Mouse (Mus musculus) brain, embryonic 14.5 days (tissue): ENCODE measurements at regions not wholly inside any gene's neighbourhood (a gene's known extent, or its start where the extent isn't known, plus 50 kb on each side); places are given as distances from the start of the nearest gene placed in this dataset.

Experiments used
- DNase-seq: peaks from one replicate; pipeline ENCODE4 v3.0.0-alpha.2; 2011; ENCODE audit warnings: low read depth
- CTCF ChIP-seq: fragments of 200-500 bp; IDR thresholded peaks from 2 replicates; pipeline ENCODE4 v1.5.1; 2012; ENCODE audit warnings: inconsistent platforms, mild to moderate bottlenecking, moderate library complexity, borderline replicate concordance; ENCODE audit not compliant: insufficient read depth, insufficient read length; ENCODE audit errors: extremely low read depth
- POLR2A ChIP-seq: fragments of 200-500 bp; IDR thresholded peaks from 2 replicates; pipeline ENCODE4 v1.6.1; 2012; ENCODE audit warnings: mild to moderate bottlenecking, inconsistent platforms, borderline replicate concordance; ENCODE audit not compliant: poor library complexity, insufficient read depth, insufficient read length, severe bottlenecking; ENCODE audit errors: extremely low read depth

DNA sequence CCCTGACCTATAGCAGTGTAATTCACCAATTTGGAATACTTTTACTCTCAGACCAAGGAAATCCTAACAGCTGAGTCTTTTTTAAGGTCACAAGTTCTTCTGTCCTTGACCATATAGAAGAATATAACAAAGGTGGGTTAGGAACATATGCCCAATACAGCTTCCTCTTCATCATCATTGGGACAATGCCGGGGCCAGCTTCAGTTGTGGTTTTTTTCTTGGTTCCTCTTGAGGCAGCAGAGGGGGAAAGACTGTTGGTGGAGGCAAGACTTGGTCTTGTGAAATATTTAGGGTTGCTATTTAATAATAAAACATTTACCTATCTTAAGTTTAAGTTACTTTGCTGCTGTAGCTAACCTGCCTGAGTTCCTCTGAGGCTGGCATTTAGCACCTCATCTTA is 144.8 kb upstream of the Htr1f start:
- TF ChIP-seq CTCF: no peak
- TF ChIP-seq POLR2A: no peak
- DNase-seq: no peak

DNA sequence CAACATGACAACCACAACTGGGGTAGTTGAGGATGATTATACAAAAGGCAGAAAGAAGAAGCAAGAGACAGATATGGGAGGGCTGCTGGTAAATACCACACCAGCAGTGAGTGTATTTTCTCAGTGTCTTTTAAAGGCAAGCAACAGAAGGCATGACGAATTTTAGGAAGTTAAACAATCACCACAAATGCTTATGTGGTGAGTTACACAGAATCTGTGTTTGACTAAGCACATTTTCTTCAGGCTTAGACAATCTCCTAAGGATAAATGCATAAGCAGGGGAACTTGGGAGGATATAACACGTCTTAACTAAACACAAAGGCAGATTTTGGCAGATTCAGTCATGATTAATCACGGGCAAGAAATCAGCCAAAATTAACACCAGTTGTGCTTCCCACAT is 141.8 kb upstream of the Htr1f start:
- TF ChIP-seq POLR2A (no peak), CTCF (no peak)
- no peak for DNase-seq

DNA sequence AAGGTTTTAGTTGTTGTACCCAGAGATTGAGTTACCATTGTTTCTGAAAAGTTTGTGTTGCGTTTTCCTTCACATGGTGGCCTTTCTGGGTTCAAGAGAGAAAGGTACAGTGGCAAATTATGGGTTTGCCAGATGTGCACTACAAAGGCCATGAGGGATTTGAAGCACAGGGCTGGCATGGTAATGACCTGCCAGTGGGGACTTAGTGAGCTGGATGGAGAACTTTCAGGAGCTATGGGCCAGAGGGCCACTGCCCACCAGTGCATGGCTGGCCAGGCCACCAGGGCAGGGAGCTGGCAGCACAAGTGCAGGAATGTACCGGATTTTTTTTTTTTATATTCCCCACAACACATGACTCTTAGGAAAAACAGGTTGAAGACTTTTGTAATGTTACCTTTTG is 128.8 kb upstream of the Htr1f start:
- no peak for DNase-seq
- TF ChIP-seq POLR2A (no peak), CTCF (no peak)

DNA sequence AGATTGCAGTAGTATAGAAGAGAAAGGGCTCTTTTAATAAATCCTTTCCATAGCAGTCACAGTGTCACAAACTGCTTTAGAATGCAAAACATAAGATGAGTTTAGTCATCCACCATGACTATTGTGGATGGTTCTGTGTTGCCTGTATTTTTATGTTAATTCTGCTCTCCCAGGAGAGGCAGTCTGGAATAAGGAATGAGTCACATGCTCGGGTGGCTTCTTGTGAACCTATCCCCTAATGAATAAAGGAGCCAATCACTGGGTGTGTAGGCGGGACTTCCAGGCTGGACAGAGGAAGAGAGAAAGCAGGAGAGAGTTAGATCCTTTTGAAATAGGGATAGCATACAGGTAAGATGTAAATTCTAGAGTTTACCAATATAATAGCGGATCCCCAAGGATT is 128.3 kb upstream of the Htr1f start:
- TF ChIP-seq CTCF: no peak
- no peak for TF ChIP-seq POLR2A
- no peak for DNase-seq

DNA sequence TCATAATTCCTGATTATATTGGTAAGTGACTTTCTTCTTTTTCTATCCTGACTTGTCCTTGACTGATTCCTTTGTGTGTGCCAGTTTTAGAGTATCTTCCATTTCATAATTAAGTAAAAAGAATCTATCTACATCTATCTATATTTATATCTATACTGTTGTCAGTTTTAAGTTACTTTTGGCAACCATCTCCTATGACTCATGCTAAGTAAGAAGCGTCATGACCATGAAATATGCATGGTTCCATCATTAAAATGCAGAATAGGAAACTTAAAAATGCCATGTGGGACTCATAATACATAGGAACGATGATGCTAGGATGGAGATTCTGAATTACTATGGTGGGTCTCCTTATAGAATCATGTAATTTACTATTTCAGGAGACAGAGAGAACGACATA is 113.8 kb upstream of the Htr1f start:
- DNase-seq: no peak

DNA sequence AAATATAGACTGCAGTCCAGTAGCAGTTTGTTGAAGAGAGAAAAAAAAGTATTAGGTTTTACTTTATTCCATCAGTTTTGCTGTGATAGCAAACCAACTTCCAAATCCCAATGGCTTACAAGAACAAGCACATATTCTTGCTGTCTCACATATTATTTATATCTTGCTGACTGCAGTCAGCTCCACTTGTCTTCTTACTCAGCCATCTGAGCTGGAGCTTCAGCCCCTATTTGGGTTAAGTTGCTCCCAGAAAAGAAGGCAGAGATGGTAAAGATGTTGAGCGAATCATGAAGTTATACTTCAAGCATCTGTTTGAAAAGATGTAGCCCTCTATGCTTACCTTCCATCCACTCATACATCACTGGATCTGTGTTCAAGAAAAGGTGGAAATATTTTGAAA is 106.7 kb upstream of the Htr1f start:
- no peak for DNase-seq
- TF ChIP-seq POLR2A (no peak), CTCF (no peak)

More for the DNA sequence above, 113.8 kb upstream of the Htr1f start:
- TF ChIP-seq POLR2A: no peak
- TF ChIP-seq CTCF: no peak

DNA sequence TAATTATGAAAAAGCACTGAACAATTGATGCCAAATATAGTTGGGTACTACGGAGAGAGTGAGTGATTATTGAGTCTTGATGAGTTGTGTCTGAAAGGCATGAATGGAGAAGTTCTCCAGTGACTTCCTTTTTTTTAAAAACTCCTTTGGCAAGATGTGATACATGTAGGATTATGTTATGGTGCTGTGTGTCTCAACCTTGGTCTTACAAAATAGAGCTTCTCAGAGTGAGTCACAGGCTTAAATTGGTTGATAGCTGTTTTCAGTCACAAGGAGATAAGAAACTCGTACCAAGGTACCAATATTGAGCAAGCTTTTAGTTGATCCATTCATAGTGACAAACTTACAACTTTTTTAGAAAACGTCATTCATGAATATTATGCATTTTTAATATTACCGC is 95.7 kb upstream of the Htr1f start:
- DNase-seq: no peak
- TF ChIP-seq POLR2A (no peak), CTCF (no peak)

DNA sequence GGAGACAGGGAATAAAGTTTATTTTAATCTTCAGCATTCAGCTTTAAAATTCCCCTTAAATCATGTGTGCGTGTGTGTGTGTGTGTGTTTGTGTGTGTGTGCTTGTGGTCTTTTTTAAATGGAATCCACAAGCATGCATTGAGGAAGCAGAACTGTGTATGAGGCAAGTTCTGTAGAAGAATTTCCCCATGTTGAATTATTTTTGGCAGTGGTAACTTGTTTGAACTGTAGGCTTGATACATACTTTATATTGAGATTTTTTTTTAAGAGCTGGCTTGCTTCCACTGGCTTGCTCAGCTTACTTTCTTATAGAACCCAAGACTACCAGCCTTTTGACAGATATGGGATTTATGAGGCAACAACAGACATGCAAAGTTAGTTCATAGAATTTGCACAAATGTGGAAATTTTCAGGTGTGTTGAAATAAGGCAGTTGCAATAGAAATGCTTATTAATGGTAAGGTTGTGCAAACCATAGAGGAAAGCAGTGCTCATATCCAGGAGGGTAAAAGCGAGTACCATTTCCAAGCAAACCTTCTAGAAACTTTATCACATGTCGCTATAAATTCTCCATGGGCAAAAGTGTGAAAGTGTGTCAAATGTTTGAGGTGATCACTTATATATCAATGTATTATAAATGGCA is 91.7 kb upstream of the Htr1f start:
- DNase-seq: no peak

DNA sequence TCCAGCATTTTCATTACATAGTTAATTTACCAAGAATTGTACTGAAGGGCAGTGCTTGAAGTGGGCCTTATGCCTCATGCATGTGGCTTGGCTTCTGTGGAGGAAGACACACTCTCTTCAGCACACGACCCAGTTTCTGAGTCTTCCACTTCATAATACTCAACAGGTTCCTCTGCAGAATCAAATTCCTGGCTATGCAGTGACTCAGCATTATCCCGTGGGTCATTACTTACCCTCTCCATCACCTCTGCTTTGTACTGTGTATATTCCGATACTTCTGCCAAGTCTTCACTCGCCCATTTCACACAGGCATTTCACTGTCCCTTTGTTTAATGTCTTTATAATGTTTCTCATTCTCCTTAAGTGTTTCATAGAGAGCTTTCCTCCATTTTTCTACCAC is 90.1 kb upstream of the Htr1f start:
- no peak for DNase-seq
- TF ChIP-seq CTCF (no peak), POLR2A (no peak)

More for the DNA sequence above, 91.7 kb upstream of the Htr1f start:
- no peak for TF ChIP-seq POLR2A
- TF ChIP-seq CTCF: no peak

DNA sequence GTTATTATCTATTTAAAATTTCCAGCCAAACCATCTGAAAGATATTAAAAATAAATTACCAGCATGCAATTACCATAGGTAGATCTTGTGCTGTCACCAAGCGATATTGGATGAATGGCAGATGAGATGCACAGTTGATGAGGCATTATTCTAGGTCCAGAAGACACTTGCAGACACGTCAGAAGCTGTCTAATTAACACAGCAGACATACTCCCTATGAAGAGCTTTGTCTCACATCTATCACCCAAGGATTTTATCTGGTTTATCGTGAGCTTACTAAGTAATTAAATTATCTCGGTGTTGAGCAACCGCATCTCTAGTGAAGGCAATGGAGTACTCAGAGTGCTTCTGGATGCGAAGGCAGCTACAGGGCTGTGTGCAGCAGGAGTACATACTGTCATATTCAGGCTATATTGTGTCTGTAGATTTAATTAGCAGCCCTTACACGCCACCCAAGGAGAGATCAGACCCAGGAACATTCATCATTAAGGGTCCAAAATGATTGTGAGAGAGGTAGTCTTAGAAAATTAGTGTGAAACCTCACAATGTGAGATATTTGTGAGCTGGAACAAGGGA is 86.0 kb upstream of the Htr1f start:
- DNase-seq: peak; percentile 62
- no peak for TF ChIP-seq CTCF
- TF ChIP-seq POLR2A: no peak

DNA sequence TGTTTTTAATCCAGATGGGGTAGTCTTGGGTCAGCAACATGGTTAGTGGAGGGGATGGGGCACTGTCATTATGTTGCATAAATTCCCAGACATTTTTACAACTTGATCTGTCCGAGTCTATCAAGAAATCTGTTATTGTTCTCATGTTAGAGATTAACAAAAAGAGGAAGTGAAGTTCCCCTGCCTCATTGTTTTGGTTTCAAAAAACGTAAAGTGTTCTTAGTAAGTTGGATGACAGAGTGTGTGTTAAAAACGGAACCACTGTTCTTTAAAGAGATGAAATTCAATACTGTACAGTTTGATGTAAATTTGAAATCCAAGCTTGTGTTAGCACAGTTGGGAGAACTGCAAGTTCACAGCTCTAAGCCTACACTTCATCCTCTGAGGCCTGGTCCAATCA is 68.9 kb upstream of the Htr1f start:
- no peak for DNase-seq
- TF ChIP-seq CTCF (no peak), POLR2A (no peak)

DNA sequence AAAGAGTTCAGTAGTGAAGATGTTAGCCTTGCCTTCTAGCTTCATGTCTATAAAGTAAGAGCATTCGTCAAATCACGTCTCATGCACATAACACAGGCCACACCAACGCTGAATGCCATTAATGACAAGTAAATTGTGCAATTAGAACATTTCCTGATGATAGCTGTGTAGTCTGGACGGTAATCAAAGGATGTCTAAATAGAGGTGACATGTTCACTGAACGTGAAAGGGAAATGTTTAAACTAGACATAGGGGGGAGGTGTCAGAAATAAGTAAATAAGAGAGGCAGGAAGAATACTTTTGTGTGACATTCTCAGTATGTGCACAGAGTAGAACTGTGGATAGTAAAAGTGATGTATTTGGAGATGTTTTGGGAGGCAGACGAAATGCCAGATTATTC is 61.5 kb upstream of the Htr1f start:
- peak; percentile 35 for DNase-seq
- TF ChIP-seq POLR2A: no peak
- no peak for TF ChIP-seq CTCF

DNA sequence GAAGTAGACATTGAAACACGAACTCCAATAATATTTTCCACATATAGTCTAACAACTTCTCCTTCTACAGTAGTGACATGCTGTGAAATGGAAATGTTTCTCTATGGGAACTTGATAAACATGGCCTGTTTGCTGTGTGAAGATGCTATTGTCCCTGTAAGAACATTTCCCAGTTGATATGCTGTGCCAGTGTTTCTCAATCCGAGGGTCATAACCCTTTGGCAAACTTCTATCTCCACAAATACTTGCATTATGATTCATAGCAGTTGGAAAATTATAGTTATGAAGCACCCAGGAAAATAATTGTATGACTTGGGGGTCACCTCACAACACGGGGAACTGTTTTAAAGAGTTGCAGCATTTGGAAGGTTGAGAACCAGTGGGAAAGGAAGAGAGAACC is 57.1 kb upstream of the Htr1f start:
- DNase-seq: no peak
- TF ChIP-seq CTCF (no peak), POLR2A (no peak)

DNA sequence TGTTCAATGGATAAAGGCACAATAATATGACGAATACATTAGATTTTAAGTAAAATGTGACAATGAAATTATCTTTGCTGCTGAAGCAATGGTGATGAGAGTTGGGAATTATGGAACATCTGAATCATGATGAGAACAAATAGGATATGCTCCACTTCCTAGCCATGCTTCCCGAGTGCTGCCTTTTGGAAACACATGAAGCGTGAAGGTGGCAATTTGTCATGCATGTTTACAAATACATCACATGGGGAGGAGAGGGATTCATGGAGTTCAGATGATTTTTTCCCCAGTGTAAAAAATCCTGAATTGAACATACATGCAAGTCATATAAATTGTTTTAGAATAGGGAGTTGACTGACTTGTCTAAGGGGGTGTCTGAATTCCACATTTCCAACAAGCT is 54.6 kb upstream of the Htr1f start:
- peak; percentile 42 for DNase-seq
- TF ChIP-seq CTCF (no peak), POLR2A (no peak)
